Mouse (Mus musculus): Measurements from ENCODE around the gene Ucp2. TPM values are rescaled to one million over a fixed set of nuclear protein-coding genes. Genes with fewer than 3 reads are reported as not detected.

The Ucp2 gene
- polyA plus RNA-seq, 1 experiment = 557 TPM

DNA sequence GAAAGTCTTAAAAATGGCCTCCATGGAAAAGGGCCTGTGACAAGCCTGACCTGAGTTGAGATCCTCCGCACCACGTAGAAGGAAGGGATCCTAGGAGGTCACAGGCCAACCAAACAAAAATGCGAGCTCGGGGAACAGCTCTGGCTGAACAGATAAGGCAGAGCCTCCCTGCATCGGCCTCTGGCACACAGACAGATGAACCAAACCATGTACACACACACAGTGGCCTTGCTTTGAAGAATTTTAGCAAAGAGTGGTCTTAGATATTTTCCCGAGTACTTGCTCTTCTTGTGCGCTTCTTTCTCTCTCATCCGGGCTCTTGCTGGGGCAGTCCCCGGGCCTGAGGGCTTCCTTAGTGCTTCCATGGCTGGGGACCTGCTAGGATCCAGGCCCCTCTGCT lies 29.9 kb upstream of the Ucp2 start:
- Histone ChIP-seq H3K4me3 (replicated peaks; ENCODE audit: control insufficient read depth, low read depth, low read length) (no peak overlapping the region), H3K27ac (ENCODE audit: control insufficient read depth, insufficient read depth, low read depth, low read length, poor library complexity) (peak overlapping the region; percentile 89), H3K4me1 (ENCODE audit: control insufficient read depth, insufficient read depth, low read length) (no peaks in the 10 kb centered on the region; the same call in 1 of the 2 replicates)
- WGBS = 64% methylated on average over 9 of the region's 9 CpGs
- TF ChIP-seq CTCF (IDR thresholded peaks at IDR 0.05; ENCODE audit: control insufficient read depth, insufficient read depth, low read length) = no peak
- TF ChIP-seq POLR2A (IDR thresholded peaks at IDR 0.05; ENCODE audit: borderline replicate concordance, control insufficient read depth, low read depth, low read length) = no peak

DNA sequence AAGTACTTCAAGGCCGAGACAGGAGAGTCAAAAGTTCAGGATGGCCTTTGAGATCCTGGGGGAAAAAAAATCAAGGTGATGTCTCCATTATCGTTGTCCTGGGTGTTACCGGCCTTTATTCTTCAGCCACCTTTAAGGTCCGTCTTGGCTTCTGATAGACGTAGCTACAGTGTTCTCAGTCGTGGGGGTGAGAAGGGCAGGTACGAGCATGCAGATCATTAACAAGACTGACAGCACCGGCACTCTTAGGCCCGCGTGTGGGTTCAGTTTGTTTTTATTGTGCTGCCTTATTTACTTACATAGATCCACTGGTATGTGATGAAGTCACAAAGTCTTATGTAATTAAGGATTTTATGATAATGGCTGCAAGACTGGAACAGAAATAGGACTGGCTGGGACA lies 29.4 kb upstream of the Ucp2 start:
- TF ChIP-seq CTCF (IDR thresholded peaks at IDR 0.05; ENCODE audit: control insufficient read depth, insufficient read depth, low read length) (no peak), POLR2A (IDR thresholded peaks at IDR 0.05; ENCODE audit: borderline replicate concordance, control insufficient read depth, low read depth, low read length) (no peak)
- 92% methylated on average over 10 of the region's 10 CpGs for WGBS
- Histone ChIP-seq H3K4me1 (ENCODE audit: control insufficient read depth, insufficient read depth, low read length) (no peaks in the 10 kb centered on the region; the same call in 1 of the 2 replicates), H3K27ac (ENCODE audit: control insufficient read depth, insufficient read depth, low read depth, low read length, poor library complexity) (peak overlapping the region; percentile 89; the same call in 1 of the 2 replicates), H3K4me3 (replicated peaks; ENCODE audit: control insufficient read depth, low read depth, low read length) (no peak overlapping the region)

DNA sequence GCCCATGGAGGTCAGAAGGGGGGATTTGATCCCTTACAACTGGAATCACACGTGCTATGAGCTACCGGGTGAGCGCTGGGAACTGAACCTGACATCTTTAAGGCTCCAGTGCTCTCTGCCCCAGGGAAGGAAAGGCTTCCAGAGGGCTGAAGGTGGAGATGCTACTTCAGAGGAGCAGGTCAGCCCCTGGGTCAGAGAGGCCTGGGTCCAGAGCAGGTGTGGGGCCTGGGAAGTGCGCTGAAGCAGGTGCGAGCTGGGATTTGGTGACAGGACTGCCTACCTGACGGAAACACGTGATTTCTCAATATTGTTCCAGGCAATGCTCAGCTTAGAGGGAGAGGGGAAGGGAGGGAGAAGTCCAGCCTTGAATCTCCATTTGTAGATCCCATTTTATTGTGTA lies 28.9 kb upstream of the Ucp2 start:
- WGBS = 97% methylated on average over 7 of the region's 7 CpGs
- H3K4me1 ChIP-seq (ENCODE audit: control insufficient read depth, insufficient read depth, low read length) = no peaks in the 10 kb centered on the region; the same call in 1 of the 2 replicates
- H3K4me3 ChIP-seq (replicated peaks; ENCODE audit: control insufficient read depth, low read depth, low read length) = no peak overlapping the region
- no peak for TF ChIP-seq CTCF (IDR thresholded peaks at IDR 0.05; ENCODE audit: control insufficient read depth, insufficient read depth, low read length)
- TF ChIP-seq POLR2A (IDR thresholded peaks at IDR 0.05; ENCODE audit: borderline replicate concordance, control insufficient read depth, low read depth, low read length) = no peak
- H3K27ac ChIP-seq (ENCODE audit: control insufficient read depth, insufficient read depth, low read depth, low read length, poor library complexity) = peak overlapping the region; percentile 47

DNA sequence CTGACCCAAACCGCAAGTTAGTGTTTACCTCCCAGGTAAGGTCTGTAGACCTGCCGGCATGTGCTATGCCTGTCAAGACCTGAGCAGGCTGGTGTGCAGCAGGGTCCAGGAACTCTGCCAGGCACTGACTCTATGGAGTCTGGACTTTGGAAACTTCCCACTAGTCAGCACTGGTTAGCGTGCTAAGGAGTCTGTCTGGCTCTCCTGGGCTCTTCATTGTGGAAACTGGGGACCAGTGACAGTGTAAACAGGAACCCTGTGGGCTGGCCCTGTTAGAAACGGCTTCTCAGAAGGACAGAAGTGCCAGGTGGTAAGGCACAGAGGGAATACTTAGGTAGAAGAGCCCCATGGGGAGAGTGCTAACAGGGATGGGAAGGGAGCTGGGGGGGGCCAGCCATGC lies 27.9 kb upstream of the Ucp2 start:
- Histone ChIP-seq H3K4me1 (ENCODE audit: control insufficient read depth, insufficient read depth, low read length) (no peaks in the 10 kb centered on the region; the same call in 1 of the 2 replicates), H3K27ac (ENCODE audit: control insufficient read depth, insufficient read depth, low read depth, low read length, poor library complexity) (peak overlapping the region; percentile 92), H3K4me3 (replicated peaks; ENCODE audit: control insufficient read depth, low read depth, low read length) (peak overlapping the region; percentile 38)
- 50% methylated on average over 4 of the region's 4 CpGs for WGBS
- TF ChIP-seq POLR2A (IDR thresholded peaks at IDR 0.05; ENCODE audit: borderline replicate concordance, control insufficient read depth, low read depth, low read length) (no peak), CTCF (IDR thresholded peaks at IDR 0.05; ENCODE audit: control insufficient read depth, insufficient read depth, low read length) (no peak)

DNA sequence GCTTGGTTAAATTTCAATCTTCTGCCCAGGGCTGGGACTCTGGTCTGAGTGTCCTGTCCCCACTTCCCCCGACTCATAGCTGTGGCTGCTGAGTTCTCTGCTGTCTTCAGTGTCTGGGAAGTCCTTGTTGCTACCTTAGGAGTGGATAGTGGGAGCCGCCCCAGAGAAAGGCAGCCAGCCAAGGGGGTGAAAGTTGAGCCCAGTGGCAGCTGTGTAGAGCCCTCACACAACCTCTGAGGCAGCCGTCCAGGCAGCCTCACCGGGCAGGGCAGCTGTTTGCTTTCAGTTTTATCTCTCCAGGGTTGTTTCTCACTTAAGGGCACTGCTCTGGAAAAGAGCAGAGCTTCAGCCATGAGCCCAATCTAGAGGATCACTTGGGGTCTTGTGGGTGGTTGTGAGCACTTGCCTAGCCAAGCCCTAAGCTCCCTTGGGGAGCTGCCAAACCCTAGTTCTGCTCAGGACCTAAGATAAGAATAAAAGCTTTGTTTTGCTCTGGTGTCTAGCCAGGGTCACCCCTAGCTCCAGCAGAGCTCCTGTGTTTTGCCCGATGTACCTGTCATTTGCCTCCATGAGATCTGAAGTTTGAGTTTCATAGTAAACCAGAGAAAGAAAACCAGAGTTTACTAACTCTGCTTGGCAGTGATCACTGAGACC lies 27.4 kb upstream of the Ucp2 start:
- 18% methylated on average over 5 of the region's 5 CpGs for WGBS
- Histone ChIP-seq H3K27ac (ENCODE audit: control insufficient read depth, insufficient read depth, low read depth, low read length, poor library complexity) (peak overlapping the region; percentile 92), H3K4me3 (replicated peaks; ENCODE audit: control insufficient read depth, low read depth, low read length) (peak overlapping the region; percentile 31), H3K4me1 (ENCODE audit: control insufficient read depth, insufficient read depth, low read length) (no peaks in the 10 kb centered on the region; the same call in 1 of the 2 replicates)
- TF ChIP-seq CTCF (IDR thresholded peaks at IDR 0.05; ENCODE audit: control insufficient read depth, insufficient read depth, low read length) = no peak
- peak; percentile 71; the same call in 1 of the 2 replicates for TF ChIP-seq POLR2A (IDR thresholded peaks at IDR 0.05; ENCODE audit: borderline replicate concordance, control insufficient read depth, low read depth, low read length)

DNA sequence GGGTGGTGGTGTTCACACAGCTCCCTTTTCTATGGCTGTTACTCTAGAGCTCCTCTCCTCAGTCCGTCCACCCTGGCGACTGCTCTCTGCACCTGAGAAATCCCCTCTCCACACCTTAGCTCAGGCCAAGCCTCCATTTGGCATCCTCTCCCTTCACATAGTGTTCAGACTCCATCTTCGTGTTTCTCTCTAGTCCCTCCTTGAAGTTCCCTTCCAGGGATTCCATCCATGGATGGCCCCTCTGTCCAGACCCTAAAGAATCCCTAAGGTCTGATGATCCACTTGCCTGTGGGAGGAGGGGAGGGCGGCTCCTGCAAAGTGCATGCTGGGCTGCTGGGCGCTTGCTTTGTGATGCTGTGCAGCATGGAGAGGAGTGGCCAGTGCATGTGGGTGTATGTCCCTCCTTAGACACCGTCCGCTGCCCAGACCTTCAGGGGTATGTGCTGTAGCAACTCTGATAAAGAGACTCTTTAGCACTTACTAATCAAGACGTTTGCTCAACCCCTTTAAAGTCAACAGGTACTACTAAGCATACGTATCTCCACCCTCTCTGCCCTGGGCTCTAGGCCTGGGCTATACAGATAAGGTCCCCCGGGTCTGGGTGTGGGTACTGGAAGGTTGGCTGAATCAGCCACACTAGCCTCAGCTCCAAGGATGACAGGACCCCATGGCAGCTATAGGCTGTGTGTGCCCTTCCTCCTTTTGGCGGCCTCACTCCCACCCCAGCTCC lies 26.2 kb upstream of the Ucp2 start:
- WGBS = 67% methylated on average over 11 of the region's 11 CpGs
- peak overlapping the region; percentile 93 for H3K27ac ChIP-seq (ENCODE audit: control insufficient read depth, insufficient read depth, low read depth, low read length, poor library complexity)

DNA sequence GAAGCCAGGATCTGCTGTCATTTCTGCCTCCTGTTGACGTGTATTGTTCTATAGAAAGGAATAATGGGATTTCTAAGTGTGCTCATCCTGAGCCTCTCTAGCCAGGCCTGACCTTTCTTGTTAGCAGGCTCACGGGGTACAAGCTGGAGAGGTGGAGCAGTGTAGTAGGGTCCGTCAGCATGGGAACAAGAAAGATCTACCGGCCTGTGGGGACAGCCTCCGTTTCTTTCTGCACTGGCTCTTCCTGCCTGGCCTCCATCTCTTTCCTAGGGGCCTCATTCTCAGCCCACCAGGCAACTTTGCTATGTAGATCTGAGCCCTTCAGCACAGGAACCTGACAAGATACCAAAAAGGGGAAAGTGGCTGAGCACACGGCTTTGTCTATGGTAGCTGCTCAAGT lies 24.4 kb upstream of the Ucp2 start:
- H3K27ac ChIP-seq (ENCODE audit: control insufficient read depth, insufficient read depth, low read depth, low read length, poor library complexity) = no peak overlapping the region
- no peak for TF ChIP-seq POLR2A (IDR thresholded peaks at IDR 0.05; ENCODE audit: borderline replicate concordance, control insufficient read depth, low read depth, low read length)
- no peak for TF ChIP-seq CTCF (IDR thresholded peaks at IDR 0.05; ENCODE audit: control insufficient read depth, insufficient read depth, low read length)
- no peaks in the 10 kb centered on the region; the same call in 1 of the 2 replicates for H3K4me1 ChIP-seq (ENCODE audit: control insufficient read depth, insufficient read depth, low read length)
- no peak overlapping the region for H3K4me3 ChIP-seq (replicated peaks; ENCODE audit: control insufficient read depth, low read depth, low read length)
- 89% methylated on average over 6 of the region's 6 CpGs for WGBS

More for the DNA sequence above, 26.2 kb upstream of the Ucp2 start:
- no peak for TF ChIP-seq CTCF (IDR thresholded peaks at IDR 0.05; ENCODE audit: control insufficient read depth, insufficient read depth, low read length)
- TF ChIP-seq POLR2A (IDR thresholded peaks at IDR 0.05; ENCODE audit: borderline replicate concordance, control insufficient read depth, low read depth, low read length) = peak; percentile 85
- Histone ChIP-seq H3K4me1 (ENCODE audit: control insufficient read depth, insufficient read depth, low read length) (no peaks in the 10 kb centered on the region; the same call in 1 of the 2 replicates), H3K4me3 (replicated peaks; ENCODE audit: control insufficient read depth, low read depth, low read length) (peak overlapping the region; percentile 70)

DNA sequence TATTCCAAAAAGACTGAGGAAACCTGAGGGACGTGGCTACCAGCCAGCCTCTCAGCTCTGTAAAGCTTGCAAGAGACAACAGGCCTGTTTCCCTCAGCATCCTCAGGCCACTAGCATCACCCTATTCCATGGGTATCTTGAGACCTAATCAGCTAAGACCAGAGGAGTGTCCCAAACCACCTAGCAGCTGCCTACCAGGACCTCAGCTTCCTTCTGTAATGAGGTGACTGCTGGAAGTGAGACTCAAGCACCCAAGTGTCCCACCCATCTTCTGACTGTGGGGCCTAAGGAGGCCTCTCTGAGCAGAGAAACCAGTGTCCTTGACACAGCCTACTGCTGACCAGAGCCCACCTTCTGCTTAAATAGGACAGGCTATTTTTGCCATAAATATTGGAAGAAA lies 23.6 kb upstream of the Ucp2 start:
- Histone ChIP-seq H3K4me1 (ENCODE audit: control insufficient read depth, insufficient read depth, low read length) (no peaks in the 10 kb centered on the region; the same call in 1 of the 2 replicates), H3K4me3 (replicated peaks; ENCODE audit: control insufficient read depth, low read depth, low read length) (no peak overlapping the region), H3K27ac (ENCODE audit: control insufficient read depth, insufficient read depth, low read depth, low read length, poor library complexity) (no peak overlapping the region)
- 96% methylated on average over 1 of the region's 1 CpGs for WGBS
- TF ChIP-seq CTCF (IDR thresholded peaks at IDR 0.05; ENCODE audit: control insufficient read depth, insufficient read depth, low read length) (no peak), POLR2A (IDR thresholded peaks at IDR 0.05; ENCODE audit: borderline replicate concordance, control insufficient read depth, low read depth, low read length) (no peak)
